Mouse (Mus musculus) gastrocnemius, adult 18-20 months (tissue): ENCODE results near the gene Ciao2a. TPM values are rescaled to one million over a fixed set of nuclear protein-coding genes. Genes with fewer than 3 reads are reported as not detected.

Experiments
- DNase-seq: peaks from one replicate; pipeline ENCODE4 v3.0.0; 2021; ENCODE audit warnings: low spot score
- total RNA-seq, 2 experiments: library from RNA; stranded (reverse); gene quantifications; 2 replicates each; pipeline ENCODE4 v1.2.3; 2021

Ciao2a gene
- total RNA-seq, 2 experiments from 2014 or later: 49.7 to 53.9 TPM

DNA sequence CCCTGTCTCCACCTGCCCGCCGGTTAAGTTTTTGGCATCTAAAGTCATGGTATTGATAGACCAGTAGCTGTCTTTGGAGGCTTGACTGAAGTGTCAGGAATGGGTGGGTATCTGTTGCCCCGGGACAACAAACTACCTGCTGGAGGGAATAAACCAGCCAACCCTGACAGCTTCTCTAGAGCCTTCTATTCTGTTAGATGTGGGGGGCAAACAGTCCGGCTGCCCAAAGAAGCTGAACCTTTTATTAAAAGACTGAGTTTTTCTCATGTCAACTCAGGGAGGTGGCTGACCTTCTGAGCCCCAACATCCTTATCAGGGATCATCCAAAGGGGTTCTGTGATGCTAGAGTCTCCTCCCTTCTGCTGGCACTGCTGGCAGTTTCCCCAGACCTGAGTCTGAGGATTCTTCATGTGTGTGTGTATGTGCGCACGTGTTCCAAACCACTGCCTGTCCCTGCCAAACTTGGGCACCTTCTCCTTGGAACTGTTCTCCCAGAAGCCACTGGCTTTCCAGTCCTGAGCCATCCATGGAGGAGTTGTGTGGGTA lies 32.5 kb downstream of the Ciao2a start:
- no peak for DNase-seq

DNA sequence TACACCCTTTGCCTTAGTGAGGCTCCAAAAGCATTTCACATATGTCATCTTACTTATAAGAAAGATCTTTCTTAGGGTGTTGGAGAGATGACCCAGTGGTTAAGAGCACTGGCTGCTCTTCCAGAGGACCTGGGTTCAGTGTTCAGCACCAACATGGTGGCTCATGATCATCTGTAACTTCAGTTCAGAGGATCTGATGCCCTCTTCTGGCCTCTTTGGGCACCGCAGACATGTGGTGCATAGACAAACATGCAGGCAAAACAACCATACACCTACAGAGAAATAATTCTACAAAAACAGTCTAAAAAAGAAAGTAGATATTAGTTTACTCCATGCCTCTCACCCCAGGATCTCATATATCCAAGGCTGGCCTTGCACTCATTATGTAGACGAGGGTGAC lies 33.7 kb downstream of the Ciao2a start:
- no peak for DNase-seq

DNA sequence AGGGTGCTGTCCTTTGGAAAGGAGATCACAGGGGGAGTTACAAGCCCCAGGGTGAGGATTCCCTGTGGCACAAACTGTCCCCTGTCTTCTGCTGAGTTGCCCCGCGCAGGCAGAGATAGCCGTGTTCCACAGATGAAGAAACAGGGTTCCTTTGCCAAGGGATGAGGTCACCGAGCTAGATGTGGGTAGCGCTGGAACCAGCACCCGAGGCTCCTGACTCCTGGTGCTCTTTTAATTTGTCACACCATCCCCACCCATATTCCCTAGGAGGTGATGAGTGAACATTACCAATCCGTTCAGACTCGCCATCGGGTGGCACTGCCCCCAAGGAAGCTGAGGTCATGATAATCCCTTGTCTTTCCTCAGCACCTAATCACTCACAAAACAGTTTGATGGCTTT lies 36.6 kb downstream of the Ciao2a start:
- peak; percentile 84 for DNase-seq

DNA sequence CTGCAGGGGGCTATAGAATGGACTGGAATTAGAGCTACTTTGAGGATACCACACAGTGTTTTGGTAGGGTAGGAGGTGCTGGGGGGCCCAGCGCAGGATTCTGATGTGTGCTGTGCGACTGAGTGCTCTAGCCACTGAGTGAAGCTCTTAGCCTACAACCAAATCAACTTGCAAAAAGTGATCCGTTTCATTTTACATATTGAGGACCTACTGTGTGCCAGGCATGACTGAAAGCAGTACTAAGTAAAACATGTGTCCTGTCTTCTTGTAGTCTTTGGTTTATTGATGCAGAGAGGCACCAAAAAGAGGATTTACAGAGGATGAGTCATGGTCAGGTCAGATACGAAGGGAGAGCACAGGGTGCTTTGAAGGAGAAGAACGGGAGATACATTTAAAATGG lies 40.8 kb downstream of the Ciao2a start:
- no peak for DNase-seq

DNA sequence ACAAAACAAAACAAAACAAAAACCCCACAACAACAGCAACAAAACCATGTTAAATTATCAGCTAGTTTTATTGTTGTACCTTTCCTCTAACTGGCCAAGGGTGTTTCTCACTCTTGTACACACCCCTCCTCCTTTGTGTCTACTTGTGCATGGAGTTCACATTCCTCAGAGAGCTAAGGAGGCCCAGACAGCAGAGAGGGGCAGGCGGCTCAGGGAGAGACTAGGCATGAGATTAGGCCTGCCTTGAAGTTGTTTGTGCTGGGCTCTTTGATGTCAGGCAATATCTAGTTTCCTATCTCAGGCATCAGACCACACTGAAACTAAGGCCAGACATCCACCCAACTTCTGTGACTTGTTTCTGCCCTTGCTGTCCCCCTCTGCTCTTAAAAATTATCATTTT lies 41.8 kb downstream of the Ciao2a start:
- no peak for DNase-seq

DNA sequence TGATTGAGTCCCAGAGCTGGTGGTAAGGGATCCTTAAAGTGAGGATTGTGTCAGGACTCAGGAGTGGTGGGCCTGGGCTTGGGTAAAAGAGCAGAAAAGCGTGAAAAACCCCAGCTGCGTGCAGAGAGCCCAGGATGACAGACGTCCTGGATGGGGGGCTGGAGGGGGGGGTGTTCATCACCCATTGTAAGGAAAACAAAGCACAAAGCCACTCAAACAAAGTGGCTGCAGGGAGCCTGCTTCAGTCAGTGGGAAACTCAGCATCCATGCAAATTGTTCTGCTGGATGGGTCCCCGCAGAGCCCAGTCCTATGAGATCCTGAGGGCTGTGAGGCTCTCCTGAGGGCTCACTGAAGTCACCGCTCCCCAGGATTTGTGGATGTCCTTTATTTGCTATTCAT lies 44.1 kb downstream of the Ciao2a start:
- DNase-seq: no peak

DNA sequence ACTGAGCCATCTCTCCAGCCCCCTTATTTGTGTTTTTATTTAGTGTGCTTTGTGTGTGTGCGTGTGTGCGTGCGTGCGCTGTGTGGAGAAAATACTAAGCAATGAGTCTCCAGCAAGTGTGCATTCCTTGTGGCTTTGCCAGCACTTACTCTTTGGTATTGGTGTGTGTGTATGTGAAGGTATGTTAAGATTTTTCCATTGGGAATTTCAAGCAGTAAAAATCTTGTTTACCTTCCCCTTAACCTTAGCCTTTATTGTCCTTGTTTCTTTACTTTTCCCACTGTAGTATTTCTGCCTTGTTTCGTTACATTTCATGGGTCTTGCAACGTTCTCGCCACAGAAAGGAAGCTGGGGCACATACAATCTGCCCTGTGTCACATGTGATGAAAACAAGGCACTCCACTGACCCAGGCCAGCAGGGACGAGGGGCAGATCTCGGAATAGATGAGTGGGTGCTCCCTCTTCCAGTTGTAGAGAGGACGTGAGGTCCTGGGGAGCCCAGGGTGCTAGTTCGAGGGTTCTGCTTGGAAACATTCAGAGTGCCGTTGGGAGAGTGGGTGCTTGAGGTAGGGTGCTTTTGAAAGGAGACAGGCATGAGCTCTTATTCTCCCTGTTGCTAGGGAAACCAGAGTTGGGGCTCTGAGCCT lies 45.0 kb downstream of the Ciao2a start:
- DNase-seq: no peak

DNA sequence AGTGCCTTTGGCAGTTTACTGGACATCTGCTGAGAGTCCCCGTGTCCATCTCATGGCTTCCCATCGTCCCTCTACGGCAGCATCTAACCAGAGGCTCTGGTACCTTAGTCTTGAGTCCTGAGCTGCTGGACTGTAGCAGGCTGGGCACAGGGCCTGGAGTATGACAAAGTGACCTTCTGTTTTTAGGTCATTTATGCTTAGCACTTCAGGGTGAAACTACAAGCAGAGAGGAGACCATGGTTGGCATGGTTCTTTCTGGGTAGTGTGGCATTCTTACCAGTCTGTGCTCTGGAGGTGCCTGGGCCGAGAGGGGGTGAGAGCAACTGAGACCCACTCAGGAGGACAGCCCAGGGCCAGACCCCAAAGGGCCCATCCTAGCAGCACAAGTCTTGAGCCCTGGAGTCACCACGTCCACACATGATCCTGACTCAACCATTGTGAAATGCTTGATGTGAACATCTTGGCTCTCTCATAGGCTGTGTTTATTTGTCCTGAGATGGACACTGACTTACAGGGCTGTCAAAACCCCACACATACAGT lies 47.0 kb downstream of the Ciao2a start:
- DNase-seq: no peak

DNA sequence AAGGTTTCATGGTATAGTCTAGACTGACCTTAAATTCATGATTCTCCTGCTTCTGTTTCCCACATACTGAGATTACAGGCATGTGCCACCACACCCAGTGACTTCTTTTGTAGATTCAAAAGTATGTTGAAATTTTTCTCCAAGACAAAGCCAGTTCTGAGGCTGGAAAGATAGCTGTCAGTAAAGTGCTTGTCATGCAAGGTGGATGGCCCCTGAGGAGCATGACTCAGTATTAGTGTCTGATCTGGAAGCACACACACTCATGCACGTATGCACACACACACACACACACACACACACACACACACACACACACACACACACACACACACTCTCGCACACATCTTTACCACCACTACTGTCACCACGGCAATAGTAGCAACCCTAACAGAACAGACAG lies 48.6 kb downstream of the Ciao2a start:
- DNase-seq: no peak

DNA sequence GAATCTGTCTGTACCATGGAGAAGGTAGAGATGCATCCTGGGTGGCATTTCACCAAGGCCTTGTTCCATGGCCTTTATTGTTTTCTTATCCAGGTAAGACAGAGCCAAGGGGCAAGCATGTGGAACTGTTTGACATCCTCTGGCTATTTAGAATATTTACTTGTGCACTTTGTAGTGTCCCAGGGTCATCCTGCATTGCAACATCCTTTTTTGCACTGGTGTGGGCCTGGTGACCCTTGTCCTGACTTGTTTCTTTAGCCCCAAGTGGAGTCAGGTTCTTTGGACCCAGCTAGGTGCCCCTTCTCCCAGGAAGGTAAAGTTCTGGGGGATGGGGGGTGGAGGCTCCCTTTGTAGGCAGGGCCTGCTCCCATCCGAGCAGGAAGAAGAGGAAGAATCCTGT lies 51.6 kb downstream of the Ciao2a start:
- no peak for DNase-seq

DNA sequence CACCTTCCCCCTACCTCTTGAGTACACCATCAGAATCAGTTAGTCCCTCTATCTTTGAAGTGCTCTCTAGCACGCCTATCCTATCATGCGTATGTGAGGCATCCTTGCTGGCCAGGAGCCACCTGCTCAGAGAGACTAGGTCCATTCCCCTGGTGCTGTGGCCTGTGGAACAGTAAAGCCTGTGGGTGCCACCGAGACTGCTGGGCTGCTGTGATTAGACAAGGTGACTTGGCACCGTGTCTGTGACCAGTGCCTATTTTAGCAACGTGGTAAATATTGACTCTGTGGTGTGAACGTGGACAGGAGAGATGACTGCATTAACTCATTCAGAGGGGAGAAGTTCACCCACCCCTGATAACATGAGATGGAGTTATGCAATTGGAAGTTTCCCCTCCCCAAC lies 53.4 kb downstream of the Ciao2a start:
- DNase-seq: peak; percentile 42

DNA sequence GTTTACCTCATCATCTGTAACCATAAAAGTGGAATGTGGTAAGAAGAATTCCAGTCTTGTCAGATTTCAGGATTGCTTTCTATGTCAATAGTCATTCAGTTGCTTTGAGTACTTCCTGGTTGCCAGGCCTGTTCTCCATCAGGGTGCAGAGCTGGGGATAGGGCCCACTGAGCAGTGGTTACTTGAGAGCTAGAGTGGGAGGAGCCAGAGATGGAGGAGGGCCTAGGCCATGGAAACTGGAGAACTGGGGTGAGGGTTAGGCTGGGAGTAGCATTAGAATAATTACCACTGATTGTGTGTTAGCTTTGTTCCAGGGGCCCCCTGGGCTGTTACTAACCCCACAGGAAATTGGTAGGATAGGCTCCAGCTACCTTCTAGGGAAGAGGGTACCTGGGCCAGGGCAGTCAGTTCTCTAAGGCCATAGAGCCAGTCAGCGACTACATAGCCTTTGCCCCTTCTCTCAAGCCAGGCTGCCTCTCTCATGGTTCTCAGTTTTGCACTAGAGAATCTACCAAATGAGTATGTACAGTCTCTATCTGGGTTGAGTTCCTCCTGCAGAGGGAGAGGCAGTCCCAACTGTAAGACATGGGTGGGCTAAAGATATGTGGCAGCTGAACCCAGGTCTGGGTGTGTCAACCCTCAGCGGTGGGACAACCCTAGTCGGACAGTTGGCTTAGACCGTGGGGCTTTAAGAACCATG lies 54.9 kb downstream of the Ciao2a start:
- DNase-seq: no peak

DNA sequence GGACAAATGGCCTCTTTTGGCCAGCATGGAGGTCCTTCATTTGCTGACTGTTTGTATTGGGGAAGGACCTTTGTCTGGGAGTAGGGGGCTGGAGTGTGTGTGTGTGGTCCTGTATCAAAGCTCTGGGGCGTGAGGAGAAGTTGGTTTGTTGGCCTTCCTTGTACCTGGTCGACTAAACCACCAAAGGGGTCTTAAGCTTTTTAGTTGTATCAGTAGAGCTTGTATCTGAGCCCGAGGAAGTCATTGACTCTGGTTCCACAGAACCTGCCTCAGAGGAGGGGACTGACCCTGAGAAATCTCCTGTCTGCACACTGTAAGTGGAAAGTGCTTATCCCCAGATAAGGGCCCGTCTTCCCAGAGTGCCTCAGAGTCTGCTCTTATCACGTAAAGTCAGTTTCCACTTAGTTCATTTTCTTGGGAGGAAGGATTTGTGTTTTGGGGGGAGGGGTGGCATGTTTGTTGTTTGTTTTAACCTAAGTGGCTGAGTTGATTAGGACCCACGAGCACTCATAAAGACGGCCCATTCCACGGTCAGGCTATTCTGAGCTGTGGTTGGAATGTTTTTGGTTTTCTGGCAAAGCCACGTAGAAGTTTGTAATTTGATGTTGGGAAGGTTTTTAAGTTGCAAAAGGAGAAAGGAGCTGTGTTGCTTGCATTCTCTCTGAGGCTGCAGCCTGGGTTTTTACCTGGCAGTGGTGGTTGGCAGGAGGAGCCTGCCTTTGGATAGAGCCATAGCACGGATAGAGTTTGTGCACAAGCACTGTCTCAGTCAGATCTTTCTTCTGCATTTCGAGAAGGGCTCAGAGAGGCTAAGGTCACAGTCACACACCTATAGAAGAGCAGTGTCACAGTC lies 55.6 kb downstream of the Ciao2a start:
- DNase-seq: no peak

DNA sequence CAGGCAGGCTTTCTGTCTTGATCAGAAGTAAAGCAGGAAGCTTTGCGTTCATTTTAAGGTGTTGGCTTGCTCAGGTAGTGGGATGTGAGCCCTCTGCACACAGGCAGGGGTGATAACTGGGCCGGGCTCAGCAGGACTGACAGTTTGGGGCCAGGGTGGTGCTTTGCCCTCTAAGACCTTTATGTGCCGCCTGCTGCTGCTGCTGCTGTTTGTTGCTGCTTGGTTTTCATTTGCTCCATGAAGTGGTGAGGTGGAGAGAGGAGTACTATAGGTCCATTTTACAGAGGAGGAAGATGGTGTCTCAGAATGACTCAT lies 56.2 kb downstream of the Ciao2a start:
- DNase-seq: no peak

DNA sequence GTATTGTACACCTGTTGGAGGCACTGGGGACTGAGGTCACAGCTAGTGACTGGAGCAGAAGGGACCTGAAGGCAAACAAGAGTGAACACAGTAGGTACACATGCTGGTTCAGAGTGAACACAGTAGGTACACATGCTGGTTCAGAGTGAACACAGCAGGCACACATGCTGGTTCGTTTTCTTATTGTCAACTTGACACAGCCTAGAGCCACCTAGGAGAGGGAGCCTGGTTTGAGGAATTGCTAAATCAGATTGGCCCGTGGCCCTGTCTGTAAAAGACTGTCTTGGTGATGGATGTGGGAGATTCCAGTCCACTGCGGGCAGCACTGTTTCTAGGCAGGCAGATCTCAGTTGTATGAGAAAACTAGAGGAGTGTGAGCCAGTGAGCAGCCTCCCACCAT lies 56.6 kb downstream of the Ciao2a start:
- no peak for DNase-seq

DNA sequence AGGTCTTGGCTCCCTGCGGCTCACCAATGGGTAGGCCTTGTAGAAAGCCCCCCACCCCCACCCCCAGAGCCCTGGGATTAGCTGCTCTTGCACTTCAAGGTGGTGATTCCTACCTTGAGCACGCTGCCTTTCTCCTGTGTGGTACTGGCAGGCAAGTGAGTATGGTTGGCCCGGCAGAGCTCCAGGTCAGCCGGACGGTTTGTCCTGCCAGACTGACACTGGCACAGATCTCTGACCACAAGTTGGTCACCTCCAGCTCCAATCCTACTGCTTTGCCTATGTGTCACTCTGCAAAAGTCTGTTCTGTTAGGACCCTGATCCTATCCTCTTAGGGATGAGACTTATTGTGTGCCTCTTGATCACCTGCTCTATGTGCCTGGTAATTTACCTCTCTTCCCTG lies 58.2 kb downstream of the Ciao2a start:
- peak; percentile 52 for DNase-seq

DNA sequence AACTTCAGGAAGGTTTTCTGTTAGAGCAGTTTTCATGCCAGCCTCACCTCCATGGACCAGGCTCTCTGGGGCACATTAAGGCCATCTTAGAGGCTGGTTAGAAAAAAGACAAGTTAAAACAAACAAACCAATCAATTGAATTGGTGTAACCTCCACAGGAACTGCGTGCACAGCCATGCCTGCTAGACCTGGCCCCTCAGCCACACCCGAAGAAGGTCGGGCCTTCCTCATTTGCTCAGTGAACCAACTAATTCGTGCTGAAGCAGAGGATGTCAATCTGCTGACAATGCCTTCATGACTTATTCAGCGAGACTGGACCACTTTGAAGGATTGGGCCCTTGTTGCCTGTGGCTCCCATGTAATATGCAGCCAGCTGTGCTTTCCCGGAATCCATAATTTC lies 60.0 kb downstream of the Ciao2a start:
- DNase-seq: no peak

Other genes with a start within 250 kb of the Ciao2a start
- not detected for gene Pclaf, start 236.4 kb upstream of the Ciao2a start, total RNA-seq
- gene Trip4, start 217.8 kb upstream of the Ciao2a start, total RNA-seq: 10 to 100 TPM; 13.4 to 13.8 TPM
- gene Csnk1g1, start 217.7 kb upstream of the Ciao2a start, total RNA-seq: 1 to 10 TPM; 7.2 to 7.6 TPM
- 10 to 100 TPM; 32.4 to 38.4 TPM for gene Ppib, start 66.4 kb upstream of the Ciao2a start, total RNA-seq
- under 1 TPM in 1 of 2 experiments, not detected in 1; 0.17 TPM for gene Snx22, start 56.9 kb upstream of the Ciao2a start, total RNA-seq
- 10 to 100 TPM; 10.7 to 13.3 TPM for gene Snx1, start within 50 bp of the Ciao2a start, total RNA-seq
- 10 to 100 TPM; 36.8 to 37.2 TPM for gene Dapk2, start 31.6 kb downstream of the Ciao2a start, total RNA-seq
- 10 to 100 TPM; 30.3 to 31.0 TPM for gene Herc1, start 223.8 kb downstream of the Ciao2a start, total RNA-seq